Mouse (Mus musculus): ENCODE data around the gene Hoxd4. TPM values are rescaled to one million over a fixed set of nuclear protein-coding genes. Genes with fewer than 3 reads are reported as not detected.
A peak's percentile ranks its signal among the peaks of the same experiment; 100 is the strongest.

Hoxd4 gene
- total RNA-seq, 2 experiments from 2014 or later: not detected

GRCm38 (mm10) chr2:74704393-74704998 is 7.2 kb upstream of the Hoxd4 start, which contains the start of gene Hoxd8:
Hoxd8 (plus strand) TSS chr2:74704615.
- no peak for DNase-seq (ENCODE audit: extremely low spot score in 1 of 2, low spot score in 1 of 2)

GRCm38 (mm10) chr2:74704999-74705466 is 6.7 kb upstream of the Hoxd4 start:
- no peak for DNase-seq (ENCODE audit: extremely low spot score in 1 of 2, low spot score in 1 of 2)

- no peak for DNase-seq (ENCODE audit: extremely low spot score in 1 of 2, low spot score in 1 of 2)
Observed at GRCm38 (mm10) chr2:74705467-74706089, 6.2 kb upstream of the Hoxd4 start.

GRCm38 (mm10) chr2:74706393-74706960 is 5.3 kb upstream of the Hoxd4 start:
- DNase-seq (ENCODE audit: extremely low spot score in 1 of 2, low spot score in 1 of 2): no peak

GRCm38 (mm10) chr2:74707599-74707998 is 4.1 kb upstream of the Hoxd4 start:
- no peak for DNase-seq (ENCODE audit: extremely low spot score in 1 of 2, low spot score in 1 of 2)

- no peak for DNase-seq (ENCODE audit: extremely low spot score in 1 of 2, low spot score in 1 of 2)
Observed at GRCm38 (mm10) chr2:74708676-74709075, 3.1 kb upstream of the Hoxd4 start.

GRCm38 (mm10) chr2:74709465-74710419 is 2.0 kb upstream of the Hoxd4 start:
- no peak for DNase-seq (ENCODE audit: extremely low spot score in 1 of 2, low spot score in 1 of 2)

- DNase-seq (ENCODE audit: extremely low spot score in 1 of 2, low spot score in 1 of 2): no peak
Observed at GRCm38 (mm10) chr2:74710929-74711543, 693 bp upstream of the Hoxd4 start.

GRCm38 (mm10) chr2:74713239-74714150 is 1.8 kb downstream of the Hoxd4 start:
- no peak for DNase-seq (ENCODE audit: extremely low spot score in 1 of 2, low spot score in 1 of 2)

- no peak for DNase-seq (ENCODE audit: extremely low spot score in 1 of 2, low spot score in 1 of 2)
Observed at GRCm38 (mm10) chr2:74714156-74714789, 2.5 kb downstream of the Hoxd4 start.

- DNase-seq (ENCODE audit: extremely low spot score in 1 of 2, low spot score in 1 of 2): no peak
Observed at GRCm38 (mm10) chr2:74714881-74715280, 3.2 kb downstream of the Hoxd4 start.

- DNase-seq (ENCODE audit: extremely low spot score in 1 of 2, low spot score in 1 of 2): peak; percentile 64 to 90
Observed at GRCm38 (mm10) chr2:74715504-74716241, 3.9 kb downstream of the Hoxd4 start.

- no peak for DNase-seq (ENCODE audit: extremely low spot score in 1 of 2, low spot score in 1 of 2)
Observed at GRCm38 (mm10) chr2:74720384-74720783, 8.7 kb downstream of the Hoxd4 start.

GRCm38 (mm10) chr2:74720955-74721491 is 9.3 kb downstream of the Hoxd4 start:
- no peak for DNase-seq (ENCODE audit: extremely low spot score in 1 of 2, low spot score in 1 of 2)

GRCm38 (mm10) chr2:74721882-74722281 is 10.2 kb downstream of the Hoxd4 start:
- no peak for DNase-seq (ENCODE audit: extremely low spot score in 1 of 2, low spot score in 1 of 2)

- DNase-seq (ENCODE audit: extremely low spot score in 1 of 2, low spot score in 1 of 2): no peak
Observed at GRCm38 (mm10) chr2:74722949-74723348, 11.2 kb downstream of the Hoxd4 start.

- no peak for DNase-seq (ENCODE audit: extremely low spot score in 1 of 2, low spot score in 1 of 2)
Observed at GRCm38 (mm10) chr2:74724244-74725015, 12.7 kb downstream of the Hoxd4 start.

Measured in layer of hippocampus, postnatal 25 days (tissue).